Mouse (Mus musculus): ENCODE data around the gene Slc25a12. TPM values are rescaled to one million over a fixed set of nuclear protein-coding genes. Genes with fewer than 3 reads are reported as not detected.
"Not testable (repeated sequence)": the region's sequence is repeated elsewhere in the genome, so short reads cannot be mapped to it uniquely, and the experiment has no call there.

The Slc25a12 gene
- polyA plus RNA-seq (2012; rRNA removed): 26.9 and 28.2 TPM in 2 replicates

DNA sequence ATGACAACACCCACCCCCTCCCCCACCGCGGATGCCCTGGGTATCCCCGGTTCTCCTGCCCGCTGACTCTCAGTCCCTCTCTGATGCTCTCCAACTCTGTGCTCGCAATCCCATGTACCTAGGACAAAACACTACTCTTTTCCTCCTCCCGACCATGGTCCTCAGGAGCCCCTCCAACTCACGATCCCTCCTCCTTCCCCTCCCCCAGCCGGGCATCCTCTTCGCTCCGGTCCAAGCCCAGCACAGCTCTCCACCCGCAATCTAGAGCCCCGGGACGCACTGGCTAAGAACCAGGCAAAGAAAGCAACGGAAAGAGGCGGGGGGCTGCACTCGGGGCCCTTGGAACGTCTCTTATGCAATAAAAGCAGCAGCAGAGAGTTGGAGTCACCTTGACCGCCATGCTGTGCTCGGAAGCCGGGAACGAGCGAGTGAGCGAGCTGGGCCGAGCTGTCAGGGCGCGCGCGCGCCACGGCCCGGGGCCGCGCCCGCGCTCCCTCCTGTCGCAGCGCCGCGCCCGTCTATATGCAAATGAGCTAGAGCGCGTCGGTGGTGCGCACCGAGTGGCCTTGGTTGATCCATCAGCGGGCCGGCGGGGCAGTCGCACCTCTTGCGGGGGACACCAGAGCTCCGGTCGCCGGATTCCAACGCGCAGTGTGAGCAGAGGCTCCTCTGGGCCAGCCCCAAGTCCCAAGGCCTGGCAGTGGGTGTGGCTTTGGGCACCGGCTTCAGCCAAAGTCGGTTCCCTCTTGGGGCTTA is at the start of gene Slc25a12:
Gene Slc25a12 (minus strand): TSS at position 625 of the 756 bp plus-strand sequence.
- DNase-seq (ENCODE audit: low read depth): no peak

DNA sequence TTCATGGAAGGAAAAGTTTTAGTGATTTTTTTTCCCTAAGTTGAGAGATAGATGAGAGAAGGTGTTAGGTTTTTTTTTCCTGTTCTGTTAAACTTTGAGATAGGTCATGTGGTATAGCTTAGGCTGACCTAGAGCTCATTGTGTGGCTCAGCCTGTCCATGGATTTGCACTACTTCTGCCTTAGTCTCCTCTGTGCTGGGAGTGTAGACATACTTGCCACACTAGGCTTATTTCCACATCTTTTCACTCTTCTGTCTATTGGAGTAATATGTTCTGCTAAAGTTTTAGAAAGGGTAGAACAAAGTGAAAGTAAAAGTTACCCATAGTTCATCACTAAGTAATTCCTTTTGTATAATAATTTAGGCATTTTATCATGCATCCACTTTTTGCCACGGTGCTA is 38.1 kb upstream of the Slc25a12 start:
- DNase-seq (ENCODE audit: low read depth): no peak

DNA sequence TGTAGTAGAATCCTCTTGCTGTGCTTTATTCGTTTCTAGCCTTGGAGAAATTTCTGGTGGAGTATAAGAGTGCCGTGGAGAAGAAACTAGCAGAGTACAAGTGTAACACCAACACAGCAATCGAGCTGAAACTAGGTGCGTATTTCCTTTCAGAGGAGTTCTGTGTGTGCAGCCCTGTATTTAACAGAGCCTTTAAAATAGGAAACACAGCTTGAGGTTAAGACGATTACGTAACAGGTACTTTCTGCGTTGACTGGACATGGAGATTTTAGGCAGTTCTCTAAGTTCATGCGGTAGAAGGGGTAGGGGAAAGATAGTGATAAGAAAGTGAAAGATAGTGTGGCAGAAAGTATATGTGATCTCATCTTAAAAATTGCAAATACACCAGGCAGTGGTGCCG is 22.3 kb upstream of the Slc25a12 start:
- DNase-seq (ENCODE audit: low read depth): no peak

DNA sequence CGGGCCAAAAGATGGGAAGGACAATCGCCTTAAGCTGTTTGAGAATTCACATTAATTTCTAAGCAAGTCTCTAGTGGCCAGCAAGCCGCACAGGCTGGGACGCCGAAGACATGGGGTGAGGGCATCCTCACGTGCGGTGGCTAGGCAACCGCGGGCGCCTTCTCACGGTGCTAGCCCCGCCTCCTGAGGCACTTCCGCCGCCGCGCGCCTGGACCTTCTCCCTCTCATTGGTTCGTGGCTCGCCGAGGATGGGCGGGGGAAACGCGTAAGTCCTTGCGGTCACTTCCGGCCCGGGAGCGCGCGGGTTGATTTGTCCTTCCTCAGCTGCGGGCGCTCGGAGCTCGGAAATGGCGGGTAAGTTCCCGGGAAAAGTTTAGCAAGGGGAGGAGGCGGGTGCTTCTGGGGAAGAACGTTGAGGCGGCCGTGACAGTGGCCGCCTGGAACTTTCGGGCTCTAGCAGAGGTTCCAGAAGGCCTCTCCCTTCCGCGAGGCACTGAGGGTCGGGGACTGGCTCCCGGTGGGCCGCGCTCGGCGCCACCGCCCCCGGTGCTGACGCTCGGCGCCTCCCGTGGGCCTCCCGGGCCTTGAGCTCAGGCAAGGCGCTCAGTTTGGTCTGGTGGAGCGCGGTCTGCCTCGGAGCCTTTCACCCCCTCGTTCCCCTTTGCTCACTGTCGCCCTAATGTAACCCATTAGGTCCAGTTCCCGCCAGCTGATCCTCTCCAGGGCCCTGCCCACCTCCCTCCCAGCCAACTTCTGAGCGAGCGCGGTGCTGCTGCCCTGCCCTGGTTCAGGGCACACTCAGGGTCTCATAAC is 21.6 kb upstream of the Slc25a12 start, which contains the start of gene Hat1:
Gene Hat1 (plus strand): TSS at position 8 of the 813 bp plus-strand sequence.
- no peak for DNase-seq (ENCODE audit: low read depth)

DNA sequence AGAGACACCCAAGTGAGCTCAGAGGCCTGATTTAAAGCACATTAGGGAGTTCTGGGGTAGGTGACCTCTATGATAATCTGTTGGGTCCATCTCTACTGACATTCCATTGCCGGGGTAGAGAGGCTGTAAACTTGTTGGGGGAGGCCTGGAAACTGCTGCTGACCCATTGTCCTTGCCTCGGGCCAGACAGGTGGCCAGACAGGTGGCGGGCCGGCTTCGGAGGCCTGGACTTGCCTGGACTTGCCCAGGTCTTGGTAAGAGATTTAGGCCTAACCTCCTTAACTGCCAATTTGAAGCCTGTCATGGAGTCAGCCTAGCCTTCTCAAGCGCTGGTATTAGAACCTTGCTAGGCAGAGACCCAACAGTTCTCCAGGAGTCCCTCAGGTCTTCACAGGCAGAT is 20.2 kb upstream of the Slc25a12 start:
- DNase-seq (ENCODE audit: low read depth): no peak

DNA sequence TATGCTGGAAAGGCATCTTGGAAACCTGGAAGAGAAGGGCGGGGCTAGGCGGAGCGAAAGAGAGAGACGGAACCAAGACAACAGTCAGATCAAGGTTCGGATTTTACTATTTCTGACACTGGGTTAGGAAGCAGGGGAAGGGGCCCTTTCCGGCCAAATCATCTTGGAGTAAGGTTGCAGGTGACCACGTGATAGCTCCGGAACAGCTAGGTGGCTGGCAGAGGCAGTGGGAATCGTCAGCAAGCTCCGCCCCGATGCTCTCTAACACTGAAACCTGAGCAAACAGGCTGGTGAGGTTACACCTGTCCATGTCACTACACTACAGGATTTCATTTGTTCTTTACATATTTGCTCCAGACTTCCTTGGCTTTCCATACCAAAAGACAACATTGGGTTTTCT is 16.3 kb upstream of the Slc25a12 start:
- DNase-seq (ENCODE audit: low read depth): no peak

DNA sequence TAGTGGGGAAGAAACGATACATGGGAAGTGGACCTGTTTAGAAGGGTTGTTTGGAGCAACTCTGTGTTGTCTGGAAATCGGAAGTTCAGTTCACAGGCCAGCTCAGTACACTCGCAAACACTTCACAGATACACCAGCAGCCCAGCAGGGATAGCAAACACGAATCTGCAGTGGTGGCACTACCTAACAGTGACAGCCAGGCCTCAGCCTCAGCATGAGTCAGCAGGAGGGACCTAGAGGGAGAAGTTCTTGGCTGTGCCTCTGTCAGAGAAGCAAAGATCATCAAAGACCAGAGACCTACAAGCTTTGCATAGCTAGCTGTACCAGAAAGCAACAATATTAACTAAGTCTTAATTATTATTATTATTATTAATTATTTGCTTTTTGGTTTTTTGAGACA is 14.4 kb upstream of the Slc25a12 start:
- DNase-seq (ENCODE audit: low read depth): no peak

DNA sequence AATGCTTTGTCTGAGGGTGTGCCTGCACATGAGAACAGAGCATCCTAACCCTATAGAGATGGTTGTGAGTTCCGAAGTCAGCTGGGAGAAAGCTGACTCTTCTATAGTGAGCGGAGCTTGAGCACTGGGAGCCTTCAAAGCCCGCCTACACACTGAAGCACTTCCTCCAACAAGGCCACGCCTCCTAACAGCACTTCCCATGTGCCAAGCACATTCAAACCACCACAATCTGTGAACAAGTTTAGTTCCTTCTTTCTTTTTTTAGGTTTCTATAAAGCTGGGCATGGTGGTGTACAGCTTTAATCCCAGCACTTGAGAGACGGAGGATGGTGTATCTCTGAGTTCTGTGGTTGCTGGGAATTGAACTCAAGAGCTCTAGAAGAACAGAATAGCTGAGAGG is 9.9 kb upstream of the Slc25a12 start:
- no peak for DNase-seq (ENCODE audit: low read depth)

DNA sequence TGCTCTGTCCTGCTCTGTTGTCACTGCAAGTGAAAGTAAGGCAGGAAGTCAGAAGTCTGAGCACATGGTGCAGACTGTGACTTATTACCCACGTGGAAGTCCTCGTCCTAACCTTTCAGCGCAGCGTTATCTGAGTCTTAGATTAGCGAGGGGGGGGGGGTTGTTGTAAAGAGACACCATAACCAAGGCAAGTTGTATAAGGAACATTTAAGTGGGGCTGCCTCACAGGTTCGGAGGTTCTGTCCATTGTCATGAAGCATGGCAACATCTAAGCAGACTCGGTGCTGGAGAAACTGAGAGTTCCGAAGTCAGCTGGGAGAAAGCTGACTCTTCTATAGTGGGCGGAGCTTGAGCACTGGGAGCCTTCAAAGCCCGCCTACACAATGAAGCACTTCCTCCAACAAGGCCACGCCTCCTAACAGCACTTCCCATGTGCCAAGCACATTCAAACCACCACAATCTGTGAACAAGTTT is 8.9 kb upstream of the Slc25a12 start:
- no peak for DNase-seq (ENCODE audit: low read depth)

DNA sequence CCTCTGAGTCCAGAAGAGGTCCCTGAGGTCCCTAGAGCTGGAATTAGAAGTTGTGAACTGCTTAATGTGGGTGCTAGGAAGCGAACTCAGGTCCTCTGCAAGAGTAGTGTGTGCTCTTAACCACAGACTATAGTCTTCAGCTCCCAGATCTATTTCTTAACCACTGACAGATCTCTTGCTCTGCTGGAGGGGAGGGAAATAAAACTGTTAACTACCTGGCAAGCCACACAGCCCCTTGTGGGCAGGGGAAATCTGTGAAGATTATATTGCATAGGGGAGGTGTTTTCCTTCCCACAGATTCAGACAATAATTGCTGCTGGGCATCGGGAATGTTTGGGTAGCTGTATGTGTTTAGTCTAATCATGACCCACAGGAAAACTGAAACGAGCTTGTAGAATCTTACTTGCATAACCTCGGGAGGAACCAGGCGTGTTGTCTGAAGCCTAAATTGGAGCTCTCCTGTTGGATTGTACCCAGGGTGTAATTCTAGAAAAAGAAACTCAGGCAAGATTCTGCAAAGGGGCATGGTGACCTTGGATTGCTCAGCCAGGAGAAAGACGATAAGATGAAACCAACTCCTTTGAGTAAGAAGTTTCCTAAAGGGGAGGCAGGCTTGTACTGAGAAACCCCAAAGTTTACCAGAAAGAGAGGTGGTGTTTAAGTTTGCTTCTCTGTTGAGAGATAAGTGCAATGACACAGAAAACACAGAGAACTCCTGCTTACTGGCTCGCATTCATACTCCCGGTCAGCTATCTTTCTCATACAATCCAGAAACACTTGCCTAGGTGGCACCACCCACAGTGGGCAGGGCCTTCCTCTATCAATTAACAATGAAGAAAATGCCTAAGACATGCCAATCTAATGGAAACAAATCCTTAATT is 7.0 kb upstream of the Slc25a12 start:
- DNase-seq (ENCODE audit: low read depth): no peak

DNA sequence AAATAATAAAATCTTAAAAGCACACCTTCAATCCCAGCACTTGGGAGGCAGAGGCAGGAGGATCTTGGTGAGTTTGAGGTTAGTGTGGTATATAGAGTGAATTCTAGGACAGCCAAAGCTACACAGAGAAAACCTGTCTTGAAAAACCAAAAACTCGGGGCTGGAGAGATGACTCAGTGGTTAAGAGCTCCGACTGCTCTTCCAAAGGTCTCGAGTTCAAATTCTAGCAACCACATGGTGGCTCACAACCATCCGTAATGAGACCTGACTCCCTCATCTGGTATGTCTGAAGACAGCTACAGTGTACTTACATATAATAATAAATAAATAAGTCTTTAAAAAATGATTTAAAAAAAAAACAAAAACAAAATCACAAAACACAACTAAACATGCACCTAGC is 4.7 kb upstream of the Slc25a12 start:
- not testable (repeated sequence) for DNase-seq (ENCODE audit: low read depth)

DNA sequence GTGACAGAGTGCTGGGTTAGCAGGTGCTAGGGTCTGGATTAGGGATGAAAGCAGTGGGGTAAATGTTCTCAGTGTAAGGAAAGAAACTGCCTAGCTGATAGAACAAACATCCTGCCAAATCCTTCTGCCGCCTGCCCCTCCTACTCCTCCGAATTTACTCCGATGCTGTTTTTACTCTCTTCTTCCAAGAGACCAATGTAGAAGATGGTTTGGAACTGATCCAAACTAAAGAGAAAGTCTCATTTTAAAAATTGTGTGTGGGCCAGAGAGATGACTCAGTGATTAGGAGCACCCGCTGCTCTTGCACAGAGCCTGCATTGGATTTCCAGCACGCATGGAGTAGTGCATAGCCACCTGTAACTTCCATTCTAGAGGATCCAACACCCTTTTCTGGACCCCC is 4.2 kb upstream of the Slc25a12 start:
- DNase-seq (ENCODE audit: low read depth): no peak

DNA sequence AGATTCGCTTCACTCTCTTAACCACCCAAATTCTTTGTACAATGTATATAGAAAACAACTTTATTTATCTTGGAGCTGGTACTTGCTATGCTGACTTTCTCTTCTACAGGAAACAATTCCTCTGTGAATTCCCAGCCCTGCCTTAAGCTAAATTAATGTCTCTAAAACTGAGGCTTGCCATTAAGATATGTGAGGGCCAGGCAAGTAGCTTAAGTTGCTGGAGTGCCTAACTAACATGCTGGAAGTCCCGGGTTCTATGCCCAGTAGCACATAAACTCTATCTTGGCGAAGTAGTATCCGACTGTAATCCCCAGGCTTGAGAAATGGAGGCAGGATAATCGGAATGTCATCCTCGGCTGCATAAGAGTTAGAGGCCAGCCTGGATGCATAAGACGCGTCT is 537 bp upstream of the Slc25a12 start:
- no peak for DNase-seq (ENCODE audit: low read depth)

DNA sequence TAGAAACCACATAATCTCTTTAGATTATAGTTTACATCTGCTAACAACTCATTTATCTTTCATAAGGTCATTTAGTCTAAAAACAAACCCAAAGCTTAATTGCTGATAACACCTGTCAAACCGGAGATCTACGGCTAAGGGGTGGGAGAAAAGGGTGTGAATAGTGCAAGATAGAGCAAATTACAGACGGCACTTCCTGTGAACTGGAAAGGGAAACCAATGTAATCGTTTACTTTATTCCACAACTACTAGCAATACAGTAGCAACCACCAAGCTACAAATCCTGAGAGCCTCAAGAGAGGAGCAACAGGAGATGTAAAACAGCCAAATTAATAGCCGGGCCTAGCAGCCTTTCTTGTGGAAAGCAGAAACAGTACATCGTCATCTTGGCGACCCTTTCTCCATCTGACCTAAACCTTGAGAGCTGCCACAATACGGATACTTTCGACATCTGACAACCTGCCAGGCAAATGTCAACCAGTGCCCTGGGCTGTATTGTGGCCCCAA is 878 bp downstream of the Slc25a12 start:
- no peak for DNase-seq (ENCODE audit: low read depth)

DNA sequence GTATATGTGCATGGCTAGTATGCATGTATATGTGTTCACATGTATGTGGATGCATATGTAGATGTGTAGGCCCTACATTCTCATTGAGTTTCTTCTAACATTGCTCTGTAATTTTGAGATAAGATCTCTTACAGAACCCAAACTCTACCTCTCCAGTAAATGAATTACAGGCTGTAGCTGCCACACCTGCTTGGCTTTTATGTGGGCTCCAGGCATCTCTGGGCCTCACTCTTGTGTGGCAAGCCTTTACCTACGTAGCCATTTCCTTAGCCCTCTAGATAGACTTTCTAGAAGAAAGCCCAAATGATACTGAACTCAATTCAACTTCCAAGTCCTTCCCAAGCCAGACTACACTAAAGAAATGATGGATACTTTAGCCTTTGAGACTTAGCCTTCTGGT is 7.4 kb downstream of the Slc25a12 start:
- no peak for DNase-seq (ENCODE audit: low read depth)

DNA sequence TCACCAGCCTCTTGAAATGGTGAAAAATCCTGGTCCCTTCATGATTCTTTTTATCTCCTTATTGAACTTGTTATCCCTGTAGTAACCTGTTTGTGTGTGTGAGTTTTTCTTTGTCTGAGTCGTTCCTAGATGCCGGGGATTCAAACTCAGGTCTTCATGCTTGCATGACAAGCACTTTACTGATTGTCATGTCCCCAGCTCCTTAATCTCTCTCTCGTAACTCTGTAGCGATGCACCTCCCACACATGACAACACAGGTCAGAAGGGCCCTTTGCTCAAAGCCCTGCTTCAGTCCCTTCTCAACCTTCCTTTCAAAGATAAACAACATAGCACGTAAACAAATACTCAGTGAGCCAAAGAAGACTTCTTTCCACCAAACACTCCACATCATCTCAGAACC is 9.2 kb downstream of the Slc25a12 start:
- DNase-seq (ENCODE audit: low read depth): no peak

DNA sequence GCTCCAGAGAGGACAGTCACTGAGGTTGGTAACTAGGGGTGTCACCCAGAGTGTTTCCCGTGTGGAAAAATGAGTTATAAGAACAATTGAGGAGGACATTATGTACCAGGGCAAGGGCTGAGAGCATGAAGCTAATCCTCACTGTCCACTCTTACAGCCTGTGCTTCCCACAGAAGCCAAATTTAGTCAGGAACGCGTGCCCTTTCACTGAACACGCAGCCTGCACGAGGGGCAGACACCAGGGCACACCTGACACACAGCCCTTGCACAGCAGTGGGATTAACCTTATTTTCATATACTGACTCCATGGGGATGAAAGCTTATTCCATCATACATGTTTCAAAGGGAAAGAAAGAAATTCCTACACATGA is 13.5 kb downstream of the Slc25a12 start:
- no peak for DNase-seq (ENCODE audit: low read depth)

DNA sequence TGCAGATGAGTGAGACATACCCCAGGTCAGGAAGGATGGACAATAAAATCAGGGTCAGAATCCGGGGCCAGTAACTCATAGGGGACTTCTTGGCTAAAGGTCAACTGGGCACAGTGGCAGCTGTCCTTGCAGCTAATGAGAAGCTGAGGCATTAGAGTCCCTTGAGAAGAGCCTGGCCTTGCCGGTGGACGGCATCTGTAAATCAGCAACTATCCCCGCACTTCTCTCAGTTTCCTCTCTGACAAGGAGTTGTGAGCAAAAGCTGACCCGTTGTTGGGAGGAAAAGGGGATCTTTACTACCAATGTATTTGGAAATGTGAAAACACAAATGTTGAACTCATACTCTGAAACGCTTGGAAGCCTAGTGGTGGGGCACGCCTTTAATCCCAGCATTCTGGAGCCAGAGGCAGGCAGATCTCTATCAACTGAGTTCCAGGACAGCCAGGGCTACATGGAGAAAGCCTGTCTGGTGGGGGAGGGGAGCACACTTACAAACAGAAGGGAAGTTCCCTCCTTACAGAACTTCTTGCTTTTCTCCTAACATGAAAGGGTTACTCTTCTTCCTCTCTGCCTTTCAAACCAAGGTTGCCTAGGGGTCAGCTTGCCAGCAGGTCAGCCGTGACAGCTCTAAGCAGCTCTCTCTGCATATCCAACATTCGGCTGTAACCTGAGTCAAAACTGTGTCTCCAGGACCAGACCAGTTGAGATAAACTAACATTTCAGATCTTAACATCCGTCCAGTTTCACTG is 14.1 kb downstream of the Slc25a12 start:
- no peak for DNase-seq (ENCODE audit: low read depth)

DNA sequence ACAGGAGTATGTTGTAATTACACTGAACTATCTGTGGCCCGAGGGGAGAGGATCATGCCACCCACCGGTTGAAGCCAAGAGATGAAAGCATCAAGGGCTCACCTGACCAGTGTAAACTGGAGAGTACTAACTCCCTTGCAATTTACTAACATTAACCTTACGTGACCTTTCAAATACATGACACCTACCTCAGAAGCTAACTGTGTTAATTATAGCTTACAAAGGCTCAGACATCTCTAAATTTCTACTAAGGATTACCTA is 15.9 kb downstream of the Slc25a12 start:
- no peak for DNase-seq (ENCODE audit: low read depth)

DNA sequence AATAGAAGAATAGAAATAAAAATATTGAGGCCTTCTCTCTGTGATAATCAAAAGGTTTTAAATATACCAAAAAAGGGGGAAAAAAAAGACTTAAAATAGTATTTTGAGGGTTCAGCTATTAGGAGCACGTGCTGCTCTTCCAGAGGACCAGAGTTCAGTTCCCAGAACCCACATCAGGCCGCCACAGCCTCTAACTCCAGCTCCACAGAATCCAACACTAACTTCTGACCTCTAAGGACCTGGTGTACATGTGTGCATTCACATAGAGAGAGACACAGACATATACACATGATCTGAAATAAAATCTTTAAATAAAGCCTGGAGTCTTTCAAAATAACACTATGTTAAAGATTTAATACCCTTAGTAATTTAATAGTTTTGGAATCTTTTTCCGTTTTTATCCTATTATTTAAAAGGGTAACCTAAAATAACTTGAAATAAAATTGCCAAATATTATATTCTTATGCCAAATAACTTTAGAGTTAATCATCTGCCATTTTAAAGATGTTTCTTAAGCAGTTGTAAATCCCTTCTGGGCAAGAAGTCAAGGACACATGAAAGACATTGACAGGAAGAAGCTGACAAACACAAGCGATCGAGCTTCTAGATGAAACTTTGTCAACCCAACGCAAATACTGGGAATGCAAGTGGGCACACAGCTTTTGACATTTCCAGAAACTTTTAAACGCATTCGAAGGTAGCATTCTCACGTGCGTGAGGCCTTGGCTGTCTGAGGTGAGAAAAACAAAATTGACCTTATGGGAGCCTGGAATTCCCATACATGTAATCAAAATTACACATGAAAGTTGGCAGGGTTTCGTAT is 16.4 kb downstream of the Slc25a12 start:
- DNase-seq (ENCODE audit: low read depth): no peak

DNA sequence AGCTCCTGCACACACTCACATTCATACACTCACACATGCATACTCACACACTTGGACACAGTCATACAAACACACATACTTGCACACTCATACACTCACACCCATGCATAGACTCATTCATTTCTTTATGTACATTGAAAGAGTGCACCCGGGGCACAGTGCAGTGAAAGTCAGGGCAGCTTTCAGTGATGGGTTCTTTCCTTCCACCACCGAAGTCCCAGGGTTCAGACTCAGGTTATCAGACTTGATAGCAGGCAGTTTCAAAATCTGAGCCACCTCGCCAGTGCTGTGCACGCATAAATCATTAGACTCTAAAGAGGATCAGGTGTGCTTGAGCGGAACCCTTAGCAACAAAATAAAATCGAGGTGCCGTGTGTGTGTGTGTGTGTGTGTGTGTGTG is 17.4 kb downstream of the Slc25a12 start:
- no peak for DNase-seq (ENCODE audit: low read depth)
